Mouse (Mus musculus) liver, embryonic 14.5 days (tissue): Measurements from ENCODE around the gene Svopl. TPM values are rescaled to one million over a fixed set of nuclear protein-coding genes. Genes with fewer than 3 reads are reported as not detected.

Experiments used
- ATAC-seq: fragments of 200-750 bp; cut with Nextera tagmentation; 2 replicates; pipeline ENCODE4 v1.8.0; 2017; ENCODE audit warnings: moderate number of reproducible peaks, mild to moderate bottlenecking, moderate library complexity; ENCODE audit not compliant: insufficient read depth
- DNase-seq, 3 experiments: peaks; one replicate each; pipeline ENCODE4 v3.0.0-alpha.2; 2012 to 2013; ENCODE audit warnings: low read depth in 3 of 3, low spot score in 3 of 3
- H3K27ac ChIP-seq: fragments of 300-500 bp; sonication (generic); 2 replicates; pipeline ENCODE4 v1.5.1; 2014; ENCODE audit warnings: moderate library complexity, mild to moderate bottlenecking, control low read depth, inconsistent platforms
- H3K27me3 ChIP-seq: fragments of 300-500 bp; sonication (generic); 2 replicates; pipeline ENCODE4 v1.6.1; 2014; ENCODE audit warnings: mild to moderate bottlenecking, low read length, moderate library complexity; ENCODE audit not compliant: control insufficient read depth, insufficient read depth
- H3K36me3 ChIP-seq: fragments of 300-500 bp; sonication (generic); replicated peaks from 2 replicates; pipeline ENCODE4 v1.6.1; 2014; ENCODE audit warnings: low read depth; ENCODE audit not compliant: control insufficient read depth, insufficient read depth
- H3K4me1 ChIP-seq, 2 experiments: fragments of 200-500 bp in 1 of 2; fragments of 300-500 bp in 1 of 2; sonication (generic) in 1 of 2; replicated peaks; 2 replicates each; pipeline ENCODE4 v1.6.1; 2012 to 2014; ENCODE audit warnings: antibody characterized with exemption in 1 of 2, inconsistent platforms in 1 of 2, low read length in 1 of 2; ENCODE audit not compliant: control insufficient read depth in 2 of 2, insufficient read depth in 2 of 2
- H3K4me2 ChIP-seq: fragments of 300-500 bp; sonication (generic); 2 replicates; pipeline ENCODE4 v1.6.1; 2014; ENCODE audit warnings: low read depth, mild to moderate bottlenecking, control low read depth, moderate library complexity
- H3K4me3 ChIP-seq, 2 experiments: fragments of 200-500 bp in 1 of 2; fragments of 300-500 bp in 1 of 2; sonication (generic) in 1 of 2; 2 replicates each; pipeline ENCODE4 v1.5.1; 2012 to 2014; ENCODE audit warnings: low read depth in 2 of 2, low read length in 2 of 2, mild to moderate bottlenecking in 2 of 2, control low read depth in 1 of 2, inconsistent platforms in 1 of 2, moderate library complexity in 1 of 2; ENCODE audit not compliant: insufficient read depth in 1 of 2
- H3K9ac ChIP-seq: fragments of 300-500 bp; sonication (generic); replicated peaks from 2 replicates; pipeline ENCODE4 v1.6.1; 2014; ENCODE audit warnings: mild to moderate bottlenecking, control low read depth, moderate library complexity
- H3K9me3 ChIP-seq: fragments of 300-500 bp; sonication (generic); 2 replicates; pipeline ENCODE4 v1.6.1; 2016; ENCODE audit warnings: low read length, mixed read lengths; ENCODE audit not compliant: control insufficient read depth
- CTCF ChIP-seq: IDR thresholded peaks from 2 replicates; pipeline ENCODE4 v1.5.1; 2016; ENCODE audit warnings: antibody characterized with exemption, low read depth, control low read depth
- EP300 ChIP-seq: IDR thresholded peaks from 2 replicates; pipeline ENCODE4 v1.6.1; 2016; ENCODE audit warnings: antibody characterized with exemption, low read depth
- WGBS: fragments of 180-500 bp; shearing (Covaris S2); extraction: QIAGEN DNeasy Blood & Tissue Kit; methylation state at CpG from one replicate; pipeline ENCODE4 v1.1.7; 2014; ENCODE audit not compliant: insufficient replicate concordance; 5-methylcytosine and 5-hydroxymethylcytosine counted together
- polyA plus RNA-seq, 2 experiments: library from polyadenylated mRNA; depleted of rRNA in 1 of 2; stranded (reverse) in 1 of 2; unstranded in 1 of 2; fragments of >200 nt; fragmentation: Nextera tagmentation in 1 of 2; extraction: Ambion mirVana in 1 of 2; gene quantifications; 2 replicates each; pipeline versions ENCODE4 v1.2.1 to v1.2.3; 2012 to 2014

Gene Svopl
- polyA plus RNA-seq, 2 experiments = 0.04 TPM; not detected in 1

DNA sequence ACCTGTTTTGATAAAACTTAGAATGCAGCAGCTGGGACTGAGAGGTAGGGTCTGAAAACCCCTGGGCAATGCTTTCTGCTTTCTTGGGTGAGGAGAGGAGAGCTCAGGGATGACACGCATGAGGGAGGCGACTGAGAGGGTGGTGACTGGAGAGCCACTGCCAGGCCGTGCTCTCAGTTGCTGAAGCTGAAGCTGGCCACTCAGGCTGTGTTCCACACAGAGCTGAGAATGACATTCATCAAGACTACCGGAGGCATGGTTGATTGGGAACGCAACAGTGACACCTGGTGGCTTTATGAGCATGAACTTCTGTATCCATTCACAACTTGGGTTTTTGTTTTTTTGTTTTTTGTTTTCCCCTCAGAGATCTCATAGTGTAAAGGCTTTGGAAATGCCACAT is 19.4 kb upstream of the Svopl start:
- TF ChIP-seq EP300 (no peak), CTCF (peak; percentile 70)
- Histone ChIP-seq H3K9ac (no peak overlapping the region), H3K4me3 (no peak overlapping the region), H3K36me3 (no peaks in the 10 kb centered on the region), H3K27ac (no peak overlapping the region), H3K4me1 (peaks cover under 1 to 6% of the 10 kb centered on the region in 2 experiments; a peak in 3 of 4 replicates), H3K9me3 (no peaks in the 10 kb centered on the region), H3K4me2 (no peak overlapping the region), H3K27me3 (no peaks in the 10 kb centered on the region)
- no peak; the same call in 1 of the 2 replicates for ATAC-seq
- DNase-seq = peak; percentile 25 to 41 (median 37)
- WGBS = 2% methylated on average over 5 of the region's 5 CpGs

- no peak overlapping the region for H3K4me3 ChIP-seq
- TF ChIP-seq EP300 (no peak), CTCF (no peak)
- WGBS = 56% methylated on average over 11 of the region's 11 CpGs
- no peaks in the 10 kb centered on the region for H3K27me3 ChIP-seq
- DNase-seq = no peak
- no peak for ATAC-seq
- H3K9me3 ChIP-seq = no peaks in the 10 kb centered on the region
- H3K27ac ChIP-seq = no peak overlapping the region
- H3K4me1 ChIP-seq = peaks cover 0 to under 1% of the 10 kb centered on the region in 2 experiments; a peak in 2 of 4 replicates
- H3K9ac ChIP-seq = no peak overlapping the region
- H3K4me2 ChIP-seq = no peak overlapping the region
- H3K36me3 ChIP-seq = no peaks in the 10 kb centered on the region
These were observed 18.8 kb upstream of the Svopl start for GRCm38 (mm10) chr6:38065501-38066122.

- DNase-seq = no peak
- TF ChIP-seq CTCF (no peak), EP300 (no peak)
- H3K9ac ChIP-seq = no peak overlapping the region
- no peak for ATAC-seq
- H3K4me1 ChIP-seq = no peaks in the 10 kb centered on the region
- H3K4me2 ChIP-seq = no peak overlapping the region
- H3K4me3 ChIP-seq = no peak overlapping the region
- H3K9me3 ChIP-seq = no peaks in the 10 kb centered on the region
- H3K27me3 ChIP-seq = no peaks in the 10 kb centered on the region
- no peaks in the 10 kb centered on the region for H3K36me3 ChIP-seq
- WGBS = 52% methylated on average over 3 of the region's 3 CpGs
- H3K27ac ChIP-seq = no peak overlapping the region
These were observed 18.3 kb upstream of the Svopl start for GRCm38 (mm10) chr6:38065122-38065500.

DNA sequence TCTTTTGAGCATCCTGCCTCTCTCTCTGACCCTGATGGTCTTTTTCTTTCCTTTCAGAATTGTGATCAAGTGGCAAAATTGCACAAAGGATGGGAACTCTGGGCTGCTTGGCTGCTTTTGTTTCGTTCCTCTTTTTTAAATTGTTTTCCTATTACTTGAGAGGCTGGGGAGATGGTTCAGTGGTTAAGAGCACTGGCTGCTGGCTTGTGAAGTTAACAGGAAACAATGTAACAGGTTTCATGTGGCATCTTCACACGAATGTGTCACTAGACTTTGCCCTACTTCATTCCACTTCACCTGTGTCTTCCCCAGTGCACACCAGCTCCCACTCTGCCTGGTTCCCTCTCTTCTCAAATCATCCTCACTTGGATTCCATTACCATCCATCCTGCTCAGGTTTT is 17.8 kb upstream of the Svopl start:
- Histone ChIP-seq H3K4me1 (no peaks in the 10 kb centered on the region), H3K36me3 (no peaks in the 10 kb centered on the region), H3K27ac (no peak overlapping the region), H3K9ac (no peak overlapping the region), H3K9me3 (no peaks in the 10 kb centered on the region), H3K27me3 (no peaks in the 10 kb centered on the region), H3K4me3 (no peak overlapping the region), H3K4me2 (no peak overlapping the region)
- TF ChIP-seq EP300 = no peak
- no peak for TF ChIP-seq CTCF
- 31% methylated on average over 2 of the region's 2 CpGs for WGBS
- DNase-seq = no peak
- no peak for ATAC-seq

DNA sequence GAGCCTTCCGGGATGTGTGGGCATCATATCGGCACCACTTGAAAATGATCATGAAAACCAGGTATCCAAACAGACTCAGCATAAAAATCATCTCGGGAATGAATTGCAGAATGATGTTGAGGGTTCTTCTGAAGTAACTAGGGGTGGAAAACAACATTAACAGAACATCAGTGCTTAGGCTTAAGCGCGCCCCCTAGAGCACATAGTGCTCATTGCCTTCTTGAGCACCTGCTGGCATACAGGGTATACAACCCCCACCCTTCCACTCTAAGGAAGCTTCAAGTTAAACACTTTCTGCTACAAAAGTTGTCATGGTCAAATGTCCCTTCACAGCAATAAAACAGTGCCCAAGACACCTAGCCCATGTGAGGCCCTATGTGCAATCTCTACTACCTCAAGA is 12.0 kb upstream of the Svopl start:
- Histone ChIP-seq H3K9ac (no peak overlapping the region), H3K27me3 (no peaks in the 10 kb centered on the region), H3K4me1 (no peaks in the 10 kb centered on the region), H3K4me3 (no peak overlapping the region), H3K36me3 (no peaks in the 10 kb centered on the region), H3K27ac (no peak overlapping the region), H3K4me2 (no peak overlapping the region), H3K9me3 (no peaks in the 10 kb centered on the region)
- peak; percentile 39 for TF ChIP-seq CTCF
- no peak for TF ChIP-seq EP300
- WGBS = 53% methylated on average over 5 of the region's 5 CpGs
- ATAC-seq (no peak), DNase-seq (no peak)
